Mouse (Mus musculus): Measurements from ENCODE around the gene Klhl36.
"Not testable (repeated sequence)": the region's sequence is repeated elsewhere in the genome, so short reads cannot be mapped to it uniquely, and the experiment has no call there.

The Klhl36 gene

DNA sequence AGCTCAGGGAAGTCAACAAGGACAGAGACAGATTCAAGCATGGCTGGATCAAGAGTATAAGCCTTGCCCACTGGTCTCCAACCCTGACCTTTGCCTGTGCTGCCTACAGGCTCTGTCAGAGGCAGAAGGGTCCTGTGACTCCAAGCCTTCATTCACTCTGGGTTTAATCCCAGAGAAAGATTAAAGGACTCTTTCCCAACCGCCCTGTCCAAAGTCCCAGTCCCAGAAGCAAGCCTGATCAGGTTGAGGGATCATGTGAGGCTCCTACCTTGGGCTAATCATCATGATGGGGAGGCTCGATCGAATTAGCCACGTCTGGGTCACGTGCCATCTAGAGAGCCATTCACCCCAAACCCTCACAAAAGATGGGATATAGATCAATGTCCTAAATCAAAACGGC is 27.4 kb upstream of the Klhl36 start:
- DNase-seq (ENCODE audit: low spot score in 2 of 2), result no peak

- DNase-seq (ENCODE audit: low spot score in 2 of 2), result no peak
Observed at GRCm38 (mm10) chr8:119835270-119835669, 26.8 kb upstream of the Klhl36 start.

DNA sequence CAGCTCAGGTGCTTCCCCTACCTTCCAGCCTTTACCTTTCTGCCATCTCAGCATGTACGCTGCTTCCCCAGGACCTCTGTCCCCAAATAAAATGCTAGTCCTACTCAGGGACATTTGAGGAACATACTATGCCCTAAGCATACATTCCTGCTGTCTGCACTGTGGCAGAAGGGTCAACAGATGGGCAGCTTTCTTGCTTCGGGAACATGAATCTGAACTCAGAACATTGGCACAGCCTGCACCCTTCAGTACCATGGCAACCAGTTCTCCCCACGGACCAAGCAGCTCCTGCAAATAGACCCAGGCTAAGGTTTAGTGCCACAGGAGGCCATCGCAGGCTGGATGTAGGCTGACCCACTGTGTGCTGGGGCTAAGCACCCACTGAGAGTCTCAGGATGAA is 25.2 kb upstream of the Klhl36 start:
- no peak for DNase-seq (ENCODE audit: low spot score in 2 of 2)

- no peak for DNase-seq (ENCODE audit: low spot score in 2 of 2)
Observed at GRCm38 (mm10) chr8:119837553-119838071, 24.5 kb upstream of the Klhl36 start.

DNA sequence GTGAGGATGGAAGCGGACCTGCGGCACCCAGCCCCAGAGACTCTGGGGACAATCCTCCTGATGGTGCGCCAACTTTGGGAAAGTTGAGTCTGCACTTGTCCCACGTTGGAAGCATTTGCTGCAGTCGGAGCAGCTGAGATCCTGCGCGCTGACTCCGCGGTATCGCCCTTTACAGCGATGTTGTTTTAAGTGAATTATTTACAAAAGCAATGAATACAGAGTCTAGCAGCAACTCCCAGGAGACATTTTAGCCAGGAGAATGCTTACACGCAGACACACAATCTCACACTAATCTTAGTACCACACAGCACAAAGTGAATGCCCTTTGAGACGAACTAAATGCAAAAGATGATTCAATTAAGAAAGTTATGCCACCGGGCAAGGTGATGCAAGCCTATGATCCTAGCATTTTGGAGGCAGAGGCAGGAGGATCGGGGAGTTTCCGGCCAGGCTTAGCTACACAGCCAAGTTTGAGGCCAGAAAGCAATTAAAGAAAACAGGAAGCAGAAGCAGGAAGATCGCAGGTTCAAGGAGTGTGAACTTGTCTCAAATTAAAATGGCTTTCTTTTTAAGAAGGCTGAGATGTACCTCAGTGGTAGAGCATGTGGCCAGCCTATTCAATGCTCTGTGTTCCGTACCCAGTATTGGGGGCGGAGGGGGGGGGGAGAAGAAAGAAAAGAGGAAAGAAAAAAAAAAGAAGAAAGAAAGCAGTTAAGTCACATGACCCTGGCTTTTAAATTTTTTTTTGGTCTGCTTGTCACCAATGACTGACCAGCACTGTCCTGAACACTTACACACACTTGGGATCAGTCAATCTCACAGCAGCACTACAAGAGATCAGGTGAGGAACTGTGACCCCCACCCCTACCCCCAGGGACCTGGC is 23.7 kb upstream of the Klhl36 start:
- DNase-seq (ENCODE audit: low spot score in 2 of 2), result no peak

DNA sequence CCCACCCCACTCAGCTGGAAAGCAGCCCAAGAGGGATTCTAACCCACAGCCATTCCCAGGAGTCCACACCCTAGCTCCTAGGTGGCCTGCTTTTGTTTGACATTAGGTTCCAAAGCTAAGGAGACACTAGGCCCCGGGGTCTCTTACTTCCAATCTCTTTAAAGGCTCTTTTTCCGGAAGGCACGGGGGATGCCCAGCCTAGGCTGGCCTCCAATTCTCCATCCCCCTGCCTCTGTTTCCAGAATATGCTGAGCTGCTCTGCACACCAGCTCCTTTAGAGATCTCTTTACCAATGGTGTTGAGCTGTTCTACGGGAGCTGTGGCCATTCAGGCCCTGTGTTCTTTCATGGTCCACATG is 23.1 kb upstream of the Klhl36 start:
- no peak for DNase-seq (ENCODE audit: low spot score in 2 of 2)

DNA sequence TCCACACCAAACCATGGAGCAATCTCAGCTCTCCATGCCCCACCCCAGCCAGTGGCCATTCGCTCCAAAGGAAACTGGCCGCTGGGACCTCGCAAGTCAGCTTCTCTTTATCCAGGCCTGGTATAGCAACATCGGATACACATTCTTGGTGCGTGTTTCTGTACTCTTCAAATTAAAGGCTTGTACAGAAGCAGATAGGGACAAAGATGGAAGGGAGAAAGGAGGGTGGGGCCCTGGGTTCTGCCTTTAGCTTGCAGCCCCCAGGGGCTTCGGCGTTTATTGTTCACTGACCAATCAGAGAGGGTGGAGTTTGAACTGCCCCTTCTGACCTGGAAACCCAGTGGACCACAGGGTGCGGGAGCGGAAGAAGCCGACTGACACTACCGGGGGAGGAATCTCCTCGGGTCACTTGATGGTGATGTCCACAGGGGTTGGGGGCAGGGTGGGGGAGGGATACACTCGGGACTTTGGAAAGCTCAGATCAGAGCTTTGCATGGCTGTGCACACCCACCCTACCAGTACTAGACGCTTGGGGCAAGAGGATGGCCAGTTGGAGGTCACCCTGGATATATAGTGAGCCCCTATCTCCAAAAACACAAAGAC is 22.5 kb upstream of the Klhl36 start:
- DNase-seq (ENCODE audit: low spot score in 2 of 2), result peak in 1 of 2 experiments; percentile 27

- peak; percentile 95 to 97 for DNase-seq (ENCODE audit: low spot score in 2 of 2)
Observed at GRCm38 (mm10) chr8:119840275-119840808, 21.7 kb upstream of the Klhl36 start, which contains the start of gene Cotl1. Cotl1 (minus strand) TSS chr8:119840544.

- no peak for DNase-seq (ENCODE audit: low spot score in 2 of 2)
Observed at GRCm38 (mm10) chr8:119840905-119841411, 21.1 kb upstream of the Klhl36 start.

DNA sequence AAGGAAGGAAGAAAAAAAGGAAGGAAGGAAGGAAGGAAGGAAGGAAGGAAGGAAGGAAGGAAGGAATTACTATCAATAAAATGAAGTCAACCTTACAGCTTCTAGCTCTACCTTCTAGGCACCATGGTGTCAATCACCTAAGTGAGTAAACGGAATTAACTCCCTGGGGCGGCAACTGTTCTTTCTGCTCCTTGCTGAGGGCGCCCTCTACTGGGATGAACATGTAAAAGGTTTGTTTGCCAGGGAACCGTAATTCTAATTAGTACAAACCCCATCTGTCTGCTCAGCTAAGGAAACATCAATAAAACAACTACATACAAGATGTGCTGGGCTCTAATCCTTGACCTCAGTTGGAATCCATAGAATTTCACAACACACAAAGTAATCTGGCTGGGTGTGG is 18.6 kb upstream of the Klhl36 start:
- DNase-seq (ENCODE audit: low spot score in 2 of 2), result peak; percentile 67 to 78

DNA sequence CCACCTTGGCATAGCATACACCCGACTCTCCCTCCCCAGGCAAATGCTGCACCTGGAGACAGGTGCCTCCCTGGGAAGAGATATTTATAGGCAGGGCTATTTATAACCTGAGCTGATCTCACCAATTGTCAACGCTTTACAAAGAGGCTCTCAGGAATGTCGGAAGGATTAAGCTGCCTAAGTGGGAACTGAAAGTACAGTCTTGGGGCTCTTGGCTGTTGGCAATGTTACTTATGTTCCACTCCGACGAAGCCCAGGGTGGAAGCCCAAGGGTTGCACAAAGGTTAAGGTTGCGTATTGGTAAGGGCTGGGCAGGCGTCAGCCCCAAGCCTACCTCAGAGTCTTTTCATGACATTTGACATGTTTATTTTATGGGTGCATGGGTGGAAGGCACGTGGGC is 17.5 kb upstream of the Klhl36 start:
- no peak for DNase-seq (ENCODE audit: low spot score in 2 of 2)

- not testable (repeated sequence) for DNase-seq (ENCODE audit: low spot score in 2 of 2)
Observed at GRCm38 (mm10) chr8:119845741-119846140, 16.3 kb upstream of the Klhl36 start.

- no peak for DNase-seq (ENCODE audit: low spot score in 2 of 2)
Observed at GRCm38 (mm10) chr8:119847232-119847922, 14.7 kb upstream of the Klhl36 start.

- DNase-seq (ENCODE audit: low spot score in 2 of 2), result no peak
Observed at GRCm38 (mm10) chr8:119853521-119853920, 8.5 kb upstream of the Klhl36 start.

DNA sequence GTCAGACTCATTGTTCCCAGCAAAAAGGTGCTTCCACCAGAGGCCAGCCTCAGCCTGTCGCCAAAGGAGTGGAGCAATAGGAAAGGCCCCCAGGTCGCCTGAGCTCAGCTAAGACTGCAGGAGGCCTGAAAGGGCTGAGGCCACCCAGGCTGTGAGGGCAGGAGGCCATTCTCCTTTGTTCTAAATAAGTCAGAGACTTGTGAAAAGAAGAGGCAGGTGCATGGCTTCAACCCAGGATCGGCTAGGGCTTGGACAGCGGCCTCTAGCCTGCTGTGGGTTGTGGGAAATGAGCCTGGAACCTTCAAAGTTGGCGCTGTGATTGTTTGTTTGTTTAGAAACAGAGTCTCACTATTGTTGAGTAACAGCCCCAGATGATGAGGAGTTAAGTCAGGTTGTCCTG is 8.0 kb upstream of the Klhl36 start:
- no peak for DNase-seq (ENCODE audit: low spot score in 2 of 2)

GRCm38 (mm10) chr8:119855656-119856055 is 6.4 kb upstream of the Klhl36 start:
- no peak for DNase-seq (ENCODE audit: low spot score in 2 of 2)

DNA sequence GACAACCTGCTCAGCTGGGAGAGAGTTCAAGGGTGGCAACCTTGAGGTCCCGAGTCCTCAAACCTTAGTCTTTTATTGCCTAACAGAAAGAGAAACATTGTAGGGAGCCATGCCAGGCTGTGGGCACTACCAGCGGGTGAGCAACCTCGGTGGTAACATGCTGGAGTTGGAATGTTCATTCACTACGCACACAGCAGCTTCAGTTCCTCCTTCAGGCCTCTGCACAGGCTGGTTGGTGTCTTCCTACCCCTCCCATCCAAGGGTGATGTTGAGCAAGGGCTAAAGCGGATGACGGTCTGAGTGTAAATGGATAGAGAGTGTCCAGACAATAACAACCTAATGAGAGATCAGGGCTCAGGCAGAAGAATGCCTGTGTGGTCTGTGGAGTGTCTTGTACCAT is 4.3 kb upstream of the Klhl36 start:
- DNase-seq (ENCODE audit: low spot score in 2 of 2), result no peak

DNA sequence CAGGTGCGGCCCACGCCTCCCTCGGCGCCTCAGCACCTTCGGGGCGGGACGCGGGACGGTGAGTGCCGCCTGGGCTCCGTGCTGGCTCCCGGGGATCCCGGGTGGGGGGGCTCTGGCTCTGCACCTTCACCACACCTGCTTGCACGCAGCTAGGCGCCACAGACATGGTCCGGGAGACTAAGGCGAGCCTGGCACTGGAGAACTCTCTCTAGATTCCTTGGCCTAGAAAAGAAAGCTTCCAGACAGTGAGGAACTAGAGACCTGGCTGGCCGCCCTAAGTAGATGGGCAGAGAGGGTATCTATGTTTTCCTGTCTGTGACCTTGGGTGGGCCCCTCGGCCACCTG is 296 bp downstream of the Klhl36 start:
- DNase-seq (ENCODE audit: low spot score in 2 of 2), result no peak

- DNase-seq (ENCODE audit: low spot score in 2 of 2), result no peak
Observed at GRCm38 (mm10) chr8:119862749-119863148, 683 bp downstream of the Klhl36 start.

DNA sequence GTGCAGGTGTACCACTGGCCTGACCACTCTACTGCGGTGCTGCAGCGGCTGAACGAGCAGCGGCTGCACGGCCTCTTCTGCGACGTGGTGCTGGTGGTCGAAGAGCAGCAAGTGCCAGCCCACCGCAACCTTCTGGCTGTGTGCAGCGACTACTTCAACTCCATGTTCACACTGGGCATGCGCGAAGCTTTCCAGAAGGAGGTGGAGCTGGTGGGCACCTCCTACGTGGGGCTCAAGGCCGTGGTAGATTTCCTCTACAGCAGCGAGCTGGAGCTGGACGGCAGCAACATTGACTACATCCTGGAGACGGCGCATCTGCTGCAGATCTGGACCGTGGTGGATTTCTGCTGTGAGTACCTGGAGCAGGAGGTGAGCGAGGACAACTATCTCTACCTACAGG is 7.5 kb downstream of the Klhl36 start:
- no peak for DNase-seq (ENCODE audit: low spot score in 2 of 2)

DNA sequence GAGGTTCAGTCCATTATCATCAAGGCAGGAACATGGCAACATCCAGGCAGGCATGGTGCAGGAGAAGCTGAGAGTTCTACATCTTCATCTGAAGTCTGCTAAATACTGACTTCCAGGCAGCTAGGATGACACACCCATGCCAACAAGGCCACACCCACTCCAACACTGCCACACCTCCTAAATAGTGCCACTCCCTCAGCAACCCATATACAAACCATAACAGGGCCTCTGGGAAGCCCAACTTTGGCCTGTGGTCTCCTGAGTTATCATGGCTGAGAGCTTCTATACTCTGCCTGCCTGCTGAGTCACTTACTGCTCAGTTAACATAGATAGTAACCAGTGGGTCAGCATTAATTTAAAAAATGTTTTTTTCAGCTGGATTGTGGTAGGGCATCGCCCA is 11.1 kb downstream of the Klhl36 start:
- DNase-seq (ENCODE audit: low spot score in 2 of 2), result no peak

- no peak for DNase-seq (ENCODE audit: low spot score in 2 of 2)
Observed at GRCm38 (mm10) chr8:119881301-119881700, 19.2 kb downstream of the Klhl36 start.

Data from urinary bladder, postnatal 36 days (tissue).